Mouse (Mus musculus): ENCODE measurements around the gene Oat. TPM values are rescaled to one million over a fixed set of nuclear protein-coding genes. Genes with fewer than 3 reads are reported as not detected.

The Oat gene
- polyA plus RNA-seq, 1 experiment from 2014 or later = 123 TPM

DNA sequence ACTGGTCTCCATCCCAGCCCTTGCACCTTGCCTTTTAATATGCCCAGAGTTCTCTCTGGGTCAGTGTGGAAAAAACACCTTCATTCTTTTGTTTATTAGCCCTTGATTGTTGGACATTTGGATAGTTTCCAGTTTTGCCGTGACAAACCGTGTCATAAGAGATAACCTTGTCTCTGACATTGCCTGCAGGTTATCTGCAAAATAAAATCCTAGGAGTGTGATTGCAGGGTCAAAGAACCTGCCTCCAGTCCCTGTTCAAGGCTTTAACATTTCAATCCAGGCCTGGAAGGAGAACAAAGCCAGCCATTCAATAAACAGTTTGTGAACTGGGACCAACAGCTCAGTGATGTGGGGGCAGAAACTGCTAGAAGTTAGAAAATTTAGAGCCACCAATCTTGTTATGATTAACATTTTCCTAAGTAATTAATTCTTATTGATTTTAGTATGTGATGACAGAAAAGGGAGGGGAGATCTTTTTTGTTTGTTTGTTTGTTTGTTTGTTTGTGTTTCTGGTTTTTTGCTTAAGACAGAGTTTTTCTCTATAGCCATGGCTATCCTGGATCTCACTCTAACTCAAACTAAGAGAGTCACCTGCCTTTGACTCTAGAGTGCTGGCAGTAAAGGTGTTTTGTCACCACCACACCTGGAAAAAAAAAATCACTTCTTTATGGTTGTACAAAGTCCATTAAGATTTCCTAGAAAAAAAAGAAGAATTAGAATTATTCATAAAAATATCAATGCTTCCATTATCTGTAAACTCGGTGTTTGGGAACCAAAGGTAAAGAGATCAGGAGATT, 9.7 kb upstream of the Oat start:
- WGBS = 68% methylated on average over 3 of the region's 3 CpGs

DNA sequence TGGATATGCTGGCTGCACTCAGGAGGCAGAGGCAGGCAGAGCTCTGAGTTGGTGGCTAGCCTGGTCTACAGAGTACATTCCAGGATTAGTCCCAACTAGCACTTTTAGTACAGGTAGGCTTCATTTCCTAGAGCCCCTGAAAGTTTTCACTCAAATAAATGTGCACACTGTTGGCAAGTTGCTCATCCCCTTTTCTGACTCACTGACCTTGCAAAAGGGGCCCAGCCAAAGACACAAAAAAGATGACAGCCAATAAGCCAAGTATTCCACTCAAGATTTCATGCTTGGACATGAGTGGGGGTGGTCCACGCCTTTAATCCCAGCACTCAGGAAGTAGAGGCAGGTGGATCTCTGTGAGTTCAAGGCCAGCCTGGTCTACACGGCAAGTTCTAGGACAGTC, 5.2 kb upstream of the Oat start:
- H3K36me3 ChIP-seq (ENCODE audit: poor library complexity, severe bottlenecking) = no peaks in the 10 kb centered on the region
- no peak overlapping the region for H3K9ac ChIP-seq
- H3K4me1 ChIP-seq = peaks cover 3% of the 10 kb centered on the region; the same call in 1 of the 2 replicates
- ATAC-seq = no peak
- peaks cover 14% of the 10 kb centered on the region; the same call in 1 of the 2 replicates for H3K27me3 ChIP-seq
- H3K4me3 ChIP-seq = no peak overlapping the region
- 92% methylated on average over 2 of the region's 2 CpGs for WGBS
- no peak overlapping the region for H3K4me2 ChIP-seq
- H3K27ac ChIP-seq = no peak overlapping the region
- no peaks in the 10 kb centered on the region for H3K9me3 ChIP-seq (replicated peaks)

More for the DNA sequence above, 9.7 kb upstream of the Oat start:
- Histone ChIP-seq H3K4me3 (no peak overlapping the region), H3K9ac (no peak overlapping the region), H3K36me3 (ENCODE audit: poor library complexity, severe bottlenecking) (no peaks in the 10 kb centered on the region), H3K27me3 (no peaks in the 10 kb centered on the region), H3K9me3 (replicated peaks) (no peaks in the 10 kb centered on the region), H3K4me1 (no peaks in the 10 kb centered on the region), H3K27ac (no peak overlapping the region), H3K4me2 (no peak overlapping the region)
- no peak for ATAC-seq

DNA sequence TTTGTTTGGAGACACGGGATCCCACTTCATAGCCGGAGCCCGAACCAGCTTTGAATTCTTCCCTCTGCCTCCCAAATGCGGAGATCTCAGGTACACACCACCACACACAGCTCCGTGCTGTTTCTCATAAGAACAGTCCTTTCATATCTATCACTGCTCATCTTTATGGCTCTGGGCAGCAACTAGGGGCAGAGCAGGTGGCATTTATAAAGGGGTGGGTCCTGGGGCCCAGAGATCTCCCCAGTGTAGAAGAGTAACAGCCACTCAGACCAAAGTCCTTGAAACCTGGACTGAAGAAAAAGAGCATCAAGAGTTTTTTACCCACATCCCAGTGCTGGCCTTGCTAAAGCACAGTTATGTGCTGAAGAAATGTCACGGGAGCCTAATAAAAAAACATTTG, 4.3 kb upstream of the Oat start:
- H3K9me3 ChIP-seq (replicated peaks) = no peaks in the 10 kb centered on the region
- no peak overlapping the region for H3K9ac ChIP-seq
- H3K27me3 ChIP-seq = peaks cover 14% of the 10 kb centered on the region; the same call in 1 of the 2 replicates
- no peak overlapping the region for H3K4me3 ChIP-seq
- 76% methylated on average over 6 of the region's 6 CpGs for WGBS
- ATAC-seq = no peak
- no peak overlapping the region for H3K4me2 ChIP-seq
- H3K36me3 ChIP-seq (ENCODE audit: poor library complexity, severe bottlenecking) = no peaks in the 10 kb centered on the region
- peaks cover 5% of the 10 kb centered on the region; the same call in 1 of the 2 replicates for H3K4me1 ChIP-seq
- no peak overlapping the region for H3K27ac ChIP-seq

DNA sequence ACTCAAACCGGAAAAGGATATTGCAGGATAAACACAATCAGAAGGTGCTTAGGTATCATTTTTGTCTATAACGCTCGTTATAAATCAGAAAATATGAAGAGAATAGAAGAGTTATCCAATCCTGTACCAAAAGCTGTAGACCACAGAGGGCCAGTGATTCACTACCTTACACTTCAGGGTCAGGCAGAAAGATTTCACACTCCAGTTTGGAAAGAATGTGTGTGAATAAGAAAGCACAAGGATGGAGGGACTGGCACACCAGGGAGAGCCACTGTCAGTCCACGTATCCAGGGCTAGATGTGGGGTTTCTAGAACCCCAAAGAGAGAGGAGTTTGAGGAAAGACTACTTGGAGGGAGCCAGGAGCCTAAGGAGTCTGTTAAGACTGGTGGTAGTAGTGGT, 693 bp upstream of the Oat start:
- 49% methylated on average over 4 of the region's 4 CpGs for WGBS
- Histone ChIP-seq H3K9me3 (replicated peaks) (no peaks in the 10 kb centered on the region), H3K4me2 (peak overlapping the region; percentile 73; the same call in 1 of the 2 replicates), H3K36me3 (ENCODE audit: poor library complexity, severe bottlenecking) (no peaks in the 10 kb centered on the region), H3K4me1 (peaks cover 37% of the 10 kb centered on the region), H3K9ac (no peak overlapping the region), H3K27ac (no peak overlapping the region), H3K4me3 (no peak overlapping the region), H3K27me3 (peaks cover 14% of the 10 kb centered on the region; the same call in 1 of the 2 replicates)
- no peak for ATAC-seq

DNA sequence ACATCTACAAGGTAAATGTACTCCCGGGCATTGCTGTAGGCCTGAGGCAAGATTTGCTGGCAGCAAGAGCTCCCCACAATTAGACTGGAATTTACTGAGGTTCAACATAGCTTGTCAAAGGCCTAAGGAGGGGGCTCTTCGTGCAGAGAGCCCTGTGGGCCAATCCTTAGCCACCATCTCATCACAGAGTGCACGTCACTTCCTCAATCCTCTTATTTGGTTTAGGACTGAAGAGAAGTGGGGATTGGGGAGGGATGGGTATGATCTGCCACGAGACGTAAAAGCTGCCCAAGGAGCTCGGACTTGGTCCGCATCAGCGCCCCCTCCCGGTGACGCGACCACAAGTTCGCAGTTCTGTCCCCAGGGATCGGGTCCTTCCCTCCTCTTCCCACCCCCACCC, 575 bp downstream of the Oat start:
- Histone ChIP-seq H3K9ac (peak overlapping the region; percentile 76), H3K4me1 (peaks cover 41% of the 10 kb centered on the region), H3K27ac (peak overlapping the region; percentile 84), H3K27me3 (peaks cover 14% of the 10 kb centered on the region; the same call in 1 of the 2 replicates), H3K4me2 (peak overlapping the region; percentile 73), H3K9me3 (replicated peaks) (no peaks in the 10 kb centered on the region), H3K4me3 (peak overlapping the region; percentile 76), H3K36me3 (ENCODE audit: poor library complexity, severe bottlenecking) (no peaks in the 10 kb centered on the region)
- peak; percentile 91 for ATAC-seq
- 0% methylated on average over 10 of the region's 13 CpGs for whole genome bisulfite sequencing

DNA sequence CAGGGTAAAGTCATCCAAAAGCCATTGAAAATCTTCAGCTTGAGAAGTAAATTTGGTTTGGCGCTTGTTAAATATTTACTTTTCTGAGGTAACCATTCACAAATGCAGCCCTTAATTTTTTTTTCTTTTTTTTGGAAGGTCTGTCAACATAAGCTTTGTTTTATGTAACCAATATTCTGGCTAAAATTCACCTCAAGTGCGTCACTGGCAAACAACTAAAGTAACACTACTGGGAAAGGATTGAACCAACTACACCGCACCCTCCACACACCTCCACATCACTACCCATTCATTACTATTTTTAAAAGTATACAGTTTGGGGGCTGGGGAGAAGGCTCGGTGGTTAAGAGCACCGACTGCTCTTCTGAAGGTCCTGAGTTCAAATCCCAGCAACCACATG, 1.6 kb downstream of the Oat start:
- WGBS = 91% methylated on average over 5 of the region's 5 CpGs
- no peaks in the 10 kb centered on the region for H3K9me3 ChIP-seq (replicated peaks)
- H3K9ac ChIP-seq = no peak overlapping the region
- peaks cover 41% of the 10 kb centered on the region for H3K4me1 ChIP-seq
- no peak for ATAC-seq
- H3K36me3 ChIP-seq (ENCODE audit: poor library complexity, severe bottlenecking) = peaks cover 4% of the 10 kb centered on the region; the same call in 1 of the 2 replicates
- H3K27me3 ChIP-seq = peaks cover 14% of the 10 kb centered on the region; the same call in 1 of the 2 replicates
- peak overlapping the region; percentile 28; the same call in 1 of the 2 replicates for H3K4me2 ChIP-seq
- H3K27ac ChIP-seq = no peak overlapping the region
- H3K4me3 ChIP-seq = no peak overlapping the region

DNA sequence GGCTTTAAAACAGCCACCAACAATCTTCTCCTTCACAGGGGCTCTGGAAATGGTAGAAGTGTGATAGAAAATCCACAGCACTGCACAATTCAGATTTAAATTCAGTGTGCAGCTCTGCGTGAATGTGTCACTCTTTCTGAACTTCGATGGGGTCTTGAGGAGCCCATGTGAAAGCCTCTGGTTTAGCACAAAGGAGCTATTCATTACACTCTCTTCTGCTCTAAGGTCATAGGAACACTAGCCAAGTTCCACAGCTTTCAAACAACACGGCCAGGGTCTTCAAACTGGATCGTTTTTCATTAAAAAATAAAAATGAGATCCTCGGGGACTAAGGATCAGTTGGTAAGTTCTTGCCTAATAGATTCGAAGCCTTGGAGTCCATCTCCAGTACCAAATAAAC, 3.0 kb downstream of the Oat start:
- Histone ChIP-seq H3K36me3 (ENCODE audit: poor library complexity, severe bottlenecking) (peaks cover 10% of the 10 kb centered on the region), H3K4me3 (no peak overlapping the region), H3K4me1 (peaks cover 41% of the 10 kb centered on the region), H3K9me3 (replicated peaks) (no peaks in the 10 kb centered on the region), H3K4me2 (peak overlapping the region; percentile 27), H3K27ac (peak overlapping the region; percentile 70), H3K27me3 (0 out of 2 replicates have a peak, but pooled peaks cover 9% of the 10 kb centered on the region), H3K9ac (no peak overlapping the region)
- WGBS = 23% methylated on average over 6 of the region's 6 CpGs
- no peak for ATAC-seq

DNA sequence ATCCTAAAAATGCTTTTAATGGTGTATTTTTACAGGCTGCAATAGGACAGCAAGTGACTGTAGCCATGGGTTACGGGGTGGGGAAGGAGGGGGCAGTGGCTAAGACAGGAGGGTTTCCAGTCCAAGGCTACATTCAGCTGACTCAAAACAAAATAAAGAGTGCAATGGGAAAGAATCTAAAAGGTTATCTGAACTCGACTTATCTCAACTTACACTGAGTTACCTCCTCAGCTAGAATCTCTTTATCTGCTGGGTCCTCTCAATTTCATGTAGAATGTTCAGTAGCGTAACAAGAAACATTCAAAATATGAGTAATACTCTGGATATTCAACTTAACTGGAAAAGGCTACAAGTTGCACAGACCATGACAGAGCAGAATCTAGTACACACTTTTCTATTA, 3.5 kb downstream of the Oat start:
- Histone ChIP-seq H3K36me3 (ENCODE audit: poor library complexity, severe bottlenecking) (peaks cover 13% of the 10 kb centered on the region), H3K27me3 (0 out of 2 replicates have a peak, but pooled peaks cover 6% of the 10 kb centered on the region), H3K4me2 (peak overlapping the region; percentile 27), H3K9me3 (replicated peaks) (no peaks in the 10 kb centered on the region), H3K4me3 (no peak overlapping the region), H3K4me1 (peaks cover 41% of the 10 kb centered on the region), H3K9ac (no peak overlapping the region), H3K27ac (peak overlapping the region; percentile 55; the same call in 1 of the 2 replicates)
- ATAC-seq = no peak
- WGBS = 60% methylated on average over 3 of the region's 3 CpGs

DNA sequence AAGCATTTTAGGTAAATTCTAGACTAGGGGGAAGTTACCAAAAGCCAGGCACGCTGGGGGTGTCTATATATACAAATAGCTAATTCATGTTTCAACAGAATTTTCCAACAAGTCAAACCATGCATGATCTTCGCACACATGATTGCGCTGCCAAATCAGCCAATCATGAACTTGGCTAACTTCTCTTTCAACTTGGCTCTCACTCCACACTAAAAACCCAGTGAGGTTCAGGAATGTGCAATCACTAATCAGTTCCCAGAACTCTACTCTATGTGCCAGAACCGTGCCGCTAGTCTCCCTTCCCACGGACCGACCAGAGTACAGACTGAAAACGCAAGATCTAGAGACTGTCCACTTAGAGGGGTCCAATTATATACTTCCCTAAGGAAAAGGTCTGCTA, 4.7 kb downstream of the Oat start:
- peak overlapping the region; percentile 48 for H3K27ac ChIP-seq
- ATAC-seq = no peak
- 62% methylated on average over 8 of the region's 8 CpGs for WGBS
- H3K4me1 ChIP-seq = peaks cover 38% of the 10 kb centered on the region
- H3K27me3 ChIP-seq = no peaks in the 10 kb centered on the region
- H3K4me3 ChIP-seq = no peak overlapping the region
- peaks cover 18% of the 10 kb centered on the region for H3K36me3 ChIP-seq (ENCODE audit: poor library complexity, severe bottlenecking)
- H3K4me2 ChIP-seq = peak overlapping the region; percentile 20
- H3K9ac ChIP-seq = no peak overlapping the region
- no peaks in the 10 kb centered on the region for H3K9me3 ChIP-seq (replicated peaks)

DNA sequence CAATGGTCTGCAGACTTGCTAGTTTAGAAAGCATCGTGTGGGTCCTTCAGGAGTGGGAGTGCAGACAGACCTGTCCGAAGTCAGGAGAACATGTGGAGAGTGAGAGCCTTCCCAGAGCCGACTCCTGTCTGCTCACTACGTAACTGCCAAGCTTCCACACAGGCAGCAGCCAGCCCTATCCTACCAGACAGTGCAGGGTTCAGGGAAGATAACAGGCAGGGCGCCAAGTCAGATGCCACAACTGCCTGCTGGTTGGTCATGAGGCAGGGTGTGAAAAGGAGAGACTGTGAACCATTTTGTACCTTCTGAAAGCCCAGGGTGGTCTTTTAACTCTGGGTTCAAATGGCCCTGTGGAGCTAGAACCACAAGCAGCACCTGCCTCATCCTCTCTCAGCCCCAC, 6.1 kb downstream of the Oat start:
- H3K4me3 ChIP-seq = no peak overlapping the region

DNA sequence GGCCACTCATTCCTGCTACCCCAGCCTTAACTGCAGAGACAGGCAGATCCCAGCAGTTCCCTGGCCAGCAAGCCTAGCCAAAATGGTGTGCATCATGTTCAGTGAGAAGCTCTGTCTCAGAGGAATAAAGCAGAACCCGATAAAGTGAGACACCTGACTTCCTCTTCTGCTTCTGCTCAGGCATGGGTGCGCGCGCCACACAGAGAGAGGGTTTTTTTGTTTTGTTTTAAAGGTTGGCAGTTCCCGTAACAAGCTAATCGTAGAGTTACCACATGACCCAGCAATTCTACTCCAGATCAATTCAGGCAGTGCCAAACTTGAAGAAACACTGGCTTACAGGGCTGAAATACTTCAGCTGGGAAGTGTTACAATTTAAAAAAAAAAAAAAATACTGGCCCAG, 7.4 kb downstream of the Oat start:
- WGBS = 84% methylated on average over 6 of the region's 6 CpGs
- ATAC-seq = no peak
- Histone ChIP-seq H3K27me3 (no peaks in the 10 kb centered on the region), H3K9ac (no peak overlapping the region), H3K9me3 (replicated peaks) (no peaks in the 10 kb centered on the region), H3K4me3 (no peak overlapping the region), H3K27ac (no peak overlapping the region), H3K4me2 (no peak overlapping the region), H3K4me1 (peaks cover 21% of the 10 kb centered on the region), H3K36me3 (ENCODE audit: poor library complexity, severe bottlenecking) (peaks cover 34% of the 10 kb centered on the region)

More for the DNA sequence above, 6.1 kb downstream of the Oat start:
- H3K27me3 ChIP-seq = no peaks in the 10 kb centered on the region
- ATAC-seq = no peak
- no peak overlapping the region for H3K27ac ChIP-seq
- H3K4me1 ChIP-seq = peaks cover 32% of the 10 kb centered on the region
- H3K36me3 ChIP-seq (ENCODE audit: poor library complexity, severe bottlenecking) = peaks cover 22% of the 10 kb centered on the region
- H3K9ac ChIP-seq = no peak overlapping the region
- H3K9me3 ChIP-seq (replicated peaks) = no peaks in the 10 kb centered on the region
- WGBS = 86% methylated on average over 5 of the region's 5 CpGs
- H3K4me2 ChIP-seq = no peak overlapping the region

DNA sequence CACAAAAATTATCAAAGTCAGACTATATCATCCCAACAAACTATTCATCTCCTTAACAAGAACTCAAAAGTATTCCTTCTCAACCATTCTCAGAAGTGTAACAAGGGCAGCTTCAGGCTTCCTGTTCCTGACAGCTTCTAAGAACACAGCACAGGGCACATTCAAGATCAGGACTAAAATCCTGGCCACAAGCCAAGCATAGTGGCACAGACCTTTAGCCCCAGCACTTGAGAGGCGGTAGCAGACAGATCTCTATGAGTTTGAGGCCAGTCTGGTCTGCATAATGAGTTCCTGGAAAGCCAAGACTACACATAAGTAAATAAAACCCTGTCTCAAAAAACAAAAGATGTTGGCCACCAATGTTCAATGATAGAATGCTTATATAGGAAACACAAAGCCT, 10.4 kb downstream of the Oat start:
- Histone ChIP-seq H3K4me1 (no peaks in the 10 kb centered on the region), H3K36me3 (ENCODE audit: poor library complexity, severe bottlenecking) (peaks cover 64% of the 10 kb centered on the region), H3K9me3 (replicated peaks) (no peaks in the 10 kb centered on the region), H3K4me2 (no peak overlapping the region), H3K4me3 (no peak overlapping the region), H3K9ac (no peak overlapping the region), H3K27ac (no peak overlapping the region), H3K27me3 (no peaks in the 10 kb centered on the region)
- no peak for ATAC-seq
- WGBS = 21% methylated on average over 1 of the region's 1 CpGs

Data from forebrain, embryonic 13.5 days (tissue).